Mouse (Mus musculus): ENCODE results near the gene Trim30c. TPM values are rescaled to one million over a fixed set of nuclear protein-coding genes. Genes with fewer than 3 reads are reported as not detected.
"Not testable (repeated sequence)": the region's sequence is repeated elsewhere in the genome, so short reads cannot be mapped to it uniquely, and the experiment has no call there.

Gene Trim30c
- total RNA-seq (2018; cell fraction: chromatin; rRNA removed), result 100 to 1,000 TPM in 15 of 26 experiments, 10 to 100 TPM in 11; 18.3 to 901 (median 119) TPM
- total RNA-seq (2018; cell fraction: cytosol; rRNA removed), result 100 to 1,000 TPM in 12 of 26 experiments, 10 to 100 TPM in 14; 25.6 to 276 (median 99.0) TPM
- total RNA-seq (2018; cell fraction: nucleus; rRNA removed), result 100 to 1,000 TPM in 15 of 26 experiments, 10 to 100 TPM in 11; 19.5 to 554 (median 129) TPM
- 8.9 to 43.2 TPM (median 17.1 TPM) in 3 replicates for polyA plus RNA-seq (2018)

GRCm38 (mm10) chr7:104400698-104401097 lies at the start of gene Trim30c:
Trim30c (minus strand) TSS chr7:104400837.
- H3K4me3 ChIP-seq (ENCODE audit: inconsistent target), result peak within 1 kb of the TSS; percentile 35
- H3K79me2 ChIP-seq (ENCODE audit: inconsistent target), result peaks cover 46% of the 10 kb centered on the region
- peak within 1 kb of the TSS; percentile 90 for H3K27ac ChIP-seq
- no peaks in the 10 kb centered on the region for H3K36me3 ChIP-seq (ENCODE audit: inconsistent target)
- 0% methylated on average over 1 of the region's 1 CpGs for WGBS (ENCODE audit: missing documents)

- Histone ChIP-seq H3K36me3 (ENCODE audit: inconsistent target) (peaks cover 27% of the 10 kb centered on the region), H3K4me3 (ENCODE audit: inconsistent target) (peak overlapping the region; percentile 53), H3K79me2 (ENCODE audit: inconsistent target) (peaks cover 92% of the 10 kb centered on the region), H3K27ac (peak overlapping the region; percentile 88)
- 0% methylated on average over 2 of the region's 2 CpGs for WGBS (ENCODE audit: missing documents)
Observed at GRCm38 (mm10) chr7:104445961-104446645, 45.5 kb upstream of the Trim30c start.

GRCm38 (mm10) chr7:104404460-104404950 lies 3.9 kb upstream of the Trim30c start:
- H3K27ac ChIP-seq, result no peak overlapping the region
- no peaks in the 10 kb centered on the region for H3K36me3 ChIP-seq (ENCODE audit: inconsistent target)
- H3K4me3 ChIP-seq (ENCODE audit: inconsistent target), result no peak overlapping the region
- peaks cover 8% of the 10 kb centered on the region for H3K79me2 ChIP-seq (ENCODE audit: inconsistent target)
- WGBS (ENCODE audit: missing documents), result 86% methylated on average over 3 of the region's 3 CpGs

GRCm38 (mm10) chr7:104401140-104401539 lies 503 bp upstream of the Trim30c start:
- Histone ChIP-seq H3K27ac (peak overlapping the region; percentile 90), H3K4me3 (ENCODE audit: inconsistent target) (no peak overlapping the region; the same call in 1 of the 2 replicates), H3K79me2 (ENCODE audit: inconsistent target) (peaks cover 42% of the 10 kb centered on the region), H3K36me3 (ENCODE audit: inconsistent target) (no peaks in the 10 kb centered on the region)

GRCm38 (mm10) chr7:104398492-104398891 lies 2.1 kb downstream of the Trim30c start:
- peak overlapping the region; percentile 35; the same call in 1 of the 2 replicates for H3K4me3 ChIP-seq (ENCODE audit: inconsistent target)
- H3K27ac ChIP-seq, result no peak overlapping the region
- H3K79me2 ChIP-seq (ENCODE audit: inconsistent target), result peaks cover 68% of the 10 kb centered on the region
- H3K36me3 ChIP-seq (ENCODE audit: inconsistent target), result no peaks in the 10 kb centered on the region; the same call in 1 of the 2 replicates
- WGBS (ENCODE audit: missing documents), result 31% methylated on average over 1 of the region's 1 CpGs

- WGBS (ENCODE audit: missing documents), result 9% methylated on average over 1 of the region's 1 CpGs
- Histone ChIP-seq H3K27ac (peak within 1 kb of the TSS; percentile 84), H3K79me2 (ENCODE audit: inconsistent target) (no peaks in the 10 kb centered on the region; the same call in 1 of the 2 replicates), H3K4me3 (ENCODE audit: inconsistent target) (peak within 1 kb of the TSS; percentile 23), H3K36me3 (ENCODE audit: inconsistent target) (no peaks in the 10 kb centered on the region)
Observed at GRCm38 (mm10) chr7:104369736-104370414, 30.8 kb downstream of the Trim30c start, which contains the start of gene Trim30b. Trim30b (minus strand) TSS chr7:104369884.

- Histone ChIP-seq H3K27ac (no peak overlapping the region), H3K4me3 (ENCODE audit: inconsistent target) (no peak overlapping the region), H3K36me3 (ENCODE audit: inconsistent target) (peaks cover 8% of the 10 kb centered on the region; the same call in 1 of the 2 replicates), H3K79me2 (ENCODE audit: inconsistent target) (no peaks in the 10 kb centered on the region; the same call in 1 of the 2 replicates)
Observed at GRCm38 (mm10) chr7:104366339-104366738, 34.3 kb downstream of the Trim30c start.

GRCm38 (mm10) chr7:104353600-104353967 lies 47.1 kb downstream of the Trim30c start:
- H3K4me3 ChIP-seq (ENCODE audit: inconsistent target), result no peak overlapping the region; the same call in 1 of the 2 replicates
- H3K79me2 ChIP-seq (ENCODE audit: inconsistent target), result peaks cover 23% of the 10 kb centered on the region; the same call in 1 of the 2 replicates
- WGBS (ENCODE audit: missing documents), result 64% methylated on average over 2 of the region's 2 CpGs
- no peaks in the 10 kb centered on the region for H3K36me3 ChIP-seq (ENCODE audit: inconsistent target)
- peak overlapping the region; percentile 86 for H3K27ac ChIP-seq

GRCm38 (mm10) chr7:104352717-104353599 lies 47.7 kb downstream of the Trim30c start, which contains the start of gene Trim12c:
Trim12c (minus strand) TSS chr7:104353362.
- 0% methylated on average over 12 of the region's 14 CpGs for WGBS (ENCODE audit: missing documents)
- Histone ChIP-seq H3K27ac (peak within 1 kb of the TSS; percentile 86), H3K36me3 (ENCODE audit: inconsistent target) (peaks cover 5% of the 10 kb centered on the region; the same call in 1 of the 2 replicates), H3K4me3 (ENCODE audit: inconsistent target) (peak within 1 kb of the TSS; percentile 71), H3K79me2 (ENCODE audit: inconsistent target) (peaks cover 23% of the 10 kb centered on the region; the same call in 1 of the 2 replicates)

- not testable (repeated sequence) for H3K27ac ChIP-seq; H3K4me3 ChIP-seq (ENCODE audit: inconsistent target)
- H3K79me2 ChIP-seq (ENCODE audit: inconsistent target), result peaks cover 23% of the 10 kb centered on the region; the same call in 1 of the 2 replicates
- H3K36me3 ChIP-seq (ENCODE audit: inconsistent target), result peaks cover 31% of the 10 kb centered on the region
- WGBS (ENCODE audit: missing documents), result 72% methylated on average over 4 of the region's 4 CpGs
Observed at GRCm38 (mm10) chr7:104348043-104348442, 52.6 kb downstream of the Trim30c start.

- H3K36me3 ChIP-seq (ENCODE audit: inconsistent target), result peaks cover 23% of the 10 kb centered on the region
- not testable (repeated sequence) for H3K27ac ChIP-seq; H3K79me2 ChIP-seq (ENCODE audit: inconsistent target); H3K4me3 ChIP-seq (ENCODE audit: inconsistent target)
- WGBS (ENCODE audit: missing documents), result 90% methylated on average over 2 of the region's 4 CpGs
Observed at GRCm38 (mm10) chr7:104340744-104341143, 59.9 kb downstream of the Trim30c start.

GRCm38 (mm10) chr7:104335547-104335946 lies 65.1 kb downstream of the Trim30c start:
- not testable (repeated sequence) for H3K79me2 ChIP-seq (ENCODE audit: inconsistent target); H3K36me3 ChIP-seq (ENCODE audit: inconsistent target); H3K27ac ChIP-seq; H3K4me3 ChIP-seq (ENCODE audit: inconsistent target)
- 83% methylated on average over 1 of the region's 3 CpGs for WGBS (ENCODE audit: missing documents)
